In genomic region chr4:43380951-43381350, GRCm38 (mm10) we compare ENCODE assay signal across 9 mouse cellular contexts. TPM values are rescaled to one million over a fixed set of nuclear protein-coding genes. Genes with fewer than 3 reads are reported as not detected.
A peak's percentile ranks its signal among the peaks of the same experiment; 100 is the strongest.
DNase-seq lines count a peak whose midpoint lies in the region; ATAC-seq and TF ChIP-seq lines count a peak whose summit lies in the region.
"Had no signal": no experiment of that assay in that cellular context is flagged by ENCODE, and none has a peak within 500 bp of the region (broad histone marks: within the 10 kb centered on the region; RNA-seq: fewer than 3 reads in every experiment).

No protein-coding gene starts in this region.

- no peak for DNase-seq in kidney, adult 11 months
- no peak for DNase-seq in adrenal gland, adult (ENCODE audit: inconsistent age in 2 of 2, low spot score in 1 of 2)
- no peak for DNase-seq in urinary bladder, adult 18-20 months (ENCODE audit: low spot score in 2 of 2)
- no peak for DNase-seq in spleen, adult 12 weeks (ENCODE audit: low spot score)

- H3K9ac ChIP-seq in kidney, embryonic 14.5 days (ENCODE audit: low read depth, low read length): no peak overlapping the region
- H3K9ac ChIP-seq in hindbrain, embryonic 13.5 days: peak overlapping the region; percentile 86
- H3K9ac ChIP-seq in midbrain, embryonic 13.5 days (replicated peaks): peak overlapping the region; percentile 84

- TF ChIP-seq CTCF in cortical plate, adult 2 months (IDR thresholded peaks at IDR 0.05; ENCODE audit: extremely low read depth, insufficient read depth, low read length): no peak

- no peak for TF ChIP-seq POLR2A in cortical plate, adult 2 months (IDR thresholded peaks at IDR 0.05; ENCODE audit: extremely low read depth, insufficient read depth, low read length)

- no peaks in the 10 kb centered on the region for H3K27me3 ChIP-seq in kidney, embryonic 14.5 days (ENCODE audit: control insufficient read depth, insufficient read depth, low read length)
- H3K27me3 ChIP-seq in hindbrain, embryonic 13.5 days: no peaks in the 10 kb centered on the region
- peaks cover 8% of the 10 kb centered on the region; the same call in 1 of the 2 replicates for H3K27me3 ChIP-seq in midbrain, embryonic 13.5 days
- H3K27me3 ChIP-seq: Patski had no signal

- H3K4me2 ChIP-seq in kidney, embryonic 14.5 days (replicated peaks; ENCODE audit: low read depth, low read length): peak overlapping the region; percentile 91
- H3K4me2 ChIP-seq in hindbrain, embryonic 13.5 days: peak overlapping the region; percentile 81
- peak overlapping the region; percentile 69 for H3K4me2 ChIP-seq in midbrain, embryonic 13.5 days (replicated peaks)

- H3K4me3 ChIP-seq in kidney, embryonic 14.5 days (ENCODE audit: low read length): peak overlapping the region; percentile 68
- peak overlapping the region; percentile 53 for H3K4me3 ChIP-seq in cortical plate, adult 2 months (ENCODE audit: insufficient read depth, low read length)
- H3K4me3 ChIP-seq in hindbrain, embryonic 13.5 days: peak overlapping the region; percentile 70
- H3K4me3 ChIP-seq in midbrain, embryonic 13.5 days (replicated peaks): peak overlapping the region; percentile 78

- ATAC-seq in kidney, embryonic 14.5 days (ENCODE audit: low FRiP score, low TSS enrichment): 0 out of 2 replicates have a peak, but pooled peaks have one; percentile 30
- peak; percentile 16; the same call in 1 of the 2 replicates for ATAC-seq in hindbrain, embryonic 13.5 days (ENCODE audit: low FRiP score)
- ATAC-seq in midbrain, embryonic 13.5 days: 0 out of 2 replicates have a peak, but pooled peaks have one; percentile 1

- H3K4me1 ChIP-seq in kidney, embryonic 14.5 days (ENCODE audit: control insufficient read depth, insufficient read depth, low read length): 0 out of 2 replicates have a peak, but pooled peaks cover 4% of the 10 kb centered on the region
- peaks cover 3% of the 10 kb centered on the region for H3K4me1 ChIP-seq in cortical plate, adult 2 months (ENCODE audit: control insufficient read depth, insufficient read depth, low read length)
- H3K4me1 ChIP-seq in hindbrain, embryonic 13.5 days (replicated peaks): peaks cover 35% of the 10 kb centered on the region
- peaks cover 29% of the 10 kb centered on the region for H3K4me1 ChIP-seq in midbrain, embryonic 13.5 days (replicated peaks)

- WGBS in kidney, embryonic 14.5 days: 46% methylated on average over 10 of the region's 10 CpGs
- 61% methylated on average over 10 of the region's 10 CpGs for WGBS in hindbrain, embryonic 13.5 days
- WGBS in midbrain, embryonic 13.5 days: 66% methylated on average over 10 of the region's 10 CpGs

- H3K36me3 ChIP-seq in kidney, embryonic 14.5 days (ENCODE audit: control insufficient read depth, insufficient read depth, low read length): no peaks in the 10 kb centered on the region
- no peaks in the 10 kb centered on the region for H3K36me3 ChIP-seq in hindbrain, embryonic 13.5 days
- H3K36me3 ChIP-seq in midbrain, embryonic 13.5 days: no peaks in the 10 kb centered on the region

- no peaks in the 10 kb centered on the region for H3K9me3 ChIP-seq in kidney, embryonic 14.5 days (ENCODE audit: control insufficient read depth, low read length)
- no peaks in the 10 kb centered on the region for H3K9me3 ChIP-seq in hindbrain, embryonic 13.5 days
- H3K9me3 ChIP-seq in midbrain, embryonic 13.5 days: no peaks in the 10 kb centered on the region

- no peak overlapping the region for H3K27ac ChIP-seq in kidney, embryonic 14.5 days (ENCODE audit: low read depth, low read length)
- no peak overlapping the region for H3K27ac ChIP-seq in cortical plate, adult 2 months (ENCODE audit: insufficient read depth, low read length)
- H3K27ac ChIP-seq in hindbrain, embryonic 13.5 days: no peak overlapping the region
- peak overlapping the region; percentile 76; the same call in 1 of the 2 replicates for H3K27ac ChIP-seq in midbrain, embryonic 13.5 days

RNA-seq across cellular contexts. Expression of gene Rusc2, which starts 0.8 kb away (rescaled TPM):
- polyA plus RNA-seq in kidney, embryonic 14.5 days (2014; fragmentation: Nextera tagmentation; extraction: Ambion mirVana): 8.9 and 11.2 TPM in 2 replicates
- polyA plus RNA-seq in cortical plate, adult 2 months (2012; rRNA removed): 50.6 and 53.8 TPM in 2 replicates
- polyA plus RNA-seq in hindbrain, embryonic 13.5 days (2015; fragmentation: Nextera tagmentation; extraction: Ambion mirVana): 70.8 and 75.4 TPM in 2 replicates
- polyA plus RNA-seq in midbrain, embryonic 13.5 days (2015; fragmentation: Nextera tagmentation; extraction: Ambion mirVana): 68.8 and 75.4 TPM in 2 replicates

RNA-seq across cellular contexts. Expression of gene Fam166b, which starts 48.0 kb away (rescaled TPM):
- 0.24 and 0.38 TPM in 2 replicates for polyA plus RNA-seq in kidney, embryonic 14.5 days (2014; fragmentation: Nextera tagmentation; extraction: Ambion mirVana)
- 1.8 and 1.9 TPM in 2 replicates for polyA plus RNA-seq in cortical plate, adult 2 months (2012; rRNA removed)
- 0.71 and 1.4 TPM in 2 replicates for polyA plus RNA-seq in hindbrain, embryonic 13.5 days (2015; fragmentation: Nextera tagmentation; extraction: Ambion mirVana)
- 0.30 and 0.83 TPM in 2 replicates for polyA plus RNA-seq in midbrain, embryonic 13.5 days (2015; fragmentation: Nextera tagmentation; extraction: Ambion mirVana)
